Mouse (Mus musculus) midbrain, embryonic 16.5 days (tissue): Measurements from ENCODE around the gene Gins2. TPM values are rescaled to one million over a fixed set of nuclear protein-coding genes. Genes with fewer than 3 reads are reported as not detected.

Source experiments
- ATAC-seq: fragments of 200-750 bp; cut with Nextera tagmentation; 2 replicates; pipeline ENCODE4 v1.8.0; 2017; ENCODE audit warnings: moderate TSS enrichment
- H3K27ac ChIP-seq: fragments of 300-500 bp; sonication (generic); 2 replicates; pipeline ENCODE4 v1.5.1; 2014; ENCODE audit warnings: mild to moderate bottlenecking, low read length, mixed read lengths
- H3K27me3 ChIP-seq: fragments of 300-500 bp; sonication (generic); 2 replicates; pipeline ENCODE4 v1.6.1; 2014; ENCODE audit warnings: low read depth, low read length, mixed read lengths; ENCODE audit not compliant: control insufficient read depth, insufficient read depth
- H3K36me3 ChIP-seq: fragments of 300-500 bp; sonication (generic); 2 replicates; pipeline ENCODE4 v1.6.1; 2014; ENCODE audit warnings: mild to moderate bottlenecking, low read length, moderate library complexity, mixed read lengths; ENCODE audit not compliant: control insufficient read depth, insufficient read depth
- H3K4me1 ChIP-seq: fragments of 300-500 bp; sonication (generic); 2 replicates; pipeline ENCODE4 v1.6.1; 2014; ENCODE audit warnings: mild to moderate bottlenecking, low read length, mixed read lengths; ENCODE audit not compliant: control insufficient read depth, insufficient read depth
- H3K4me2 ChIP-seq: fragments of 300-500 bp; sonication (generic); 2 replicates; pipeline ENCODE4 v1.6.1; 2014; ENCODE audit warnings: mild to moderate bottlenecking, low read length, mixed read lengths
- H3K4me3 ChIP-seq: fragments of 300-500 bp; sonication (generic); 2 replicates; pipeline ENCODE4 v1.5.1; 2014; ENCODE audit warnings: low read depth, mild to moderate bottlenecking, low read length, moderate library complexity, mixed read lengths
- H3K9ac ChIP-seq: fragments of 300-500 bp; sonication (generic); 2 replicates; pipeline ENCODE4 v1.6.1; 2014; ENCODE audit warnings: low read depth, low read length, mixed read lengths
- H3K9me3 ChIP-seq: fragments of 300-500 bp; sonication (generic); replicated peaks from 2 replicates; pipeline ENCODE4 v1.6.1; 2014; ENCODE audit warnings: mild to moderate bottlenecking, low read length, mixed read lengths; ENCODE audit not compliant: control insufficient read depth, poor library complexity, severe bottlenecking
- WGBS: fragments of 180-500 bp; shearing (Covaris S2); extraction: QIAGEN DNeasy Blood & Tissue Kit; methylation state at CpG from one replicate; pipeline ENCODE4 v1.1.7; 2014; 5-methylcytosine and 5-hydroxymethylcytosine counted together
- polyA plus RNA-seq: library from polyadenylated mRNA; unstranded; fragments of >200 nt; fragmentation: Nextera tagmentation; extraction: Ambion mirVana; gene quantifications from 2 replicates; pipeline ENCODE4 v1.2.1, GENCODE M21; 2015

Gene Gins2
- polyA plus RNA-seq, 1 experiment from 2014 or later = 13.3 TPM

GRCm38 (mm10) chr8:120573866-120574265 lies 15.2 kb downstream of the Gins2 start:
- Histone ChIP-seq H3K27ac (no peak overlapping the region), H3K27me3 (no peaks in the 10 kb centered on the region), H3K4me3 (no peak overlapping the region), H3K4me1 (no peaks in the 10 kb centered on the region), H3K36me3 (peaks cover 56% of the 10 kb centered on the region), H3K9me3 (no peaks in the 10 kb centered on the region), H3K4me2 (no peak overlapping the region), H3K9ac (no peak overlapping the region)
- ATAC-seq = no peak
- 65% methylated on average over 11 of the region's 11 CpGs for WGBS

- Histone ChIP-seq H3K9ac (no peak overlapping the region), H3K27ac (no peak overlapping the region), H3K4me1 (no peaks in the 10 kb centered on the region), H3K4me3 (no peak overlapping the region), H3K4me2 (no peak overlapping the region), H3K27me3 (no peaks in the 10 kb centered on the region), H3K9me3 (no peaks in the 10 kb centered on the region), H3K36me3 (peaks cover 63% of the 10 kb centered on the region)
- ATAC-seq = no peak
- WGBS = 84% methylated on average over 21 of the region's 21 CpGs
Observed at GRCm38 (mm10) chr8:120572534-120572933, 16.6 kb downstream of the Gins2 start.

DNA sequence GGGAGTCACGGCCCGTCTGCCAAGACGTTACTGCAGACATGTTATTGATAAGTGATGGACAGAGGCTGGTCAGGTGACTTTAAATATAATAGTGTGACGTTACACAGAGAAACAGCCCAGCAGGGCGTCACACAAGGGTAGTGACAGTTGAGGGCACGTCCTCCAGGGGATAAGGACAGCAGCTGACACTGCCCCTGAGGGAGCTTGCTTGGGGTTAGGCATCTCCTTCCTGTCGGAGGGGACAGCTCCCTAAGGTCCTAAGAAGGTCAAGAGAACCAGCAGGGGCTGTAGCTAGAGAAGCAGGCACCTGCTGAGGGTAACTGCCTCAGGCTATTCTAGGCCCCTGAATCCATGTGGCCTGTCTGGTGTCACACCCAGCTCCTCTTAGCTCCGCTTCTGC lies 17.5 kb downstream of the Gins2 start:
- WGBS = 78% methylated on average over 8 of the region's 8 CpGs
- H3K27me3 ChIP-seq = no peaks in the 10 kb centered on the region
- ATAC-seq = no peak
- H3K36me3 ChIP-seq = peaks cover 65% of the 10 kb centered on the region
- H3K27ac ChIP-seq = no peak overlapping the region
- H3K9me3 ChIP-seq = no peaks in the 10 kb centered on the region
- H3K9ac ChIP-seq = no peak overlapping the region
- H3K4me3 ChIP-seq = no peak overlapping the region
- no peak overlapping the region for H3K4me2 ChIP-seq
- H3K4me1 ChIP-seq = no peaks in the 10 kb centered on the region

GRCm38 (mm10) chr8:120569939-120570715 lies 19.0 kb downstream of the Gins2 start:
- 59% methylated on average over 13 of the region's 13 CpGs for WGBS
- peaks cover 4% of the 10 kb centered on the region for H3K4me1 ChIP-seq
- no peaks in the 10 kb centered on the region for H3K27me3 ChIP-seq
- H3K4me3 ChIP-seq = no peak overlapping the region
- no peak overlapping the region for H3K4me2 ChIP-seq
- no peak overlapping the region for H3K27ac ChIP-seq
- no peaks in the 10 kb centered on the region for H3K9me3 ChIP-seq
- ATAC-seq = no peak
- H3K36me3 ChIP-seq = peaks cover 53% of the 10 kb centered on the region
- H3K9ac ChIP-seq = no peak overlapping the region

DNA sequence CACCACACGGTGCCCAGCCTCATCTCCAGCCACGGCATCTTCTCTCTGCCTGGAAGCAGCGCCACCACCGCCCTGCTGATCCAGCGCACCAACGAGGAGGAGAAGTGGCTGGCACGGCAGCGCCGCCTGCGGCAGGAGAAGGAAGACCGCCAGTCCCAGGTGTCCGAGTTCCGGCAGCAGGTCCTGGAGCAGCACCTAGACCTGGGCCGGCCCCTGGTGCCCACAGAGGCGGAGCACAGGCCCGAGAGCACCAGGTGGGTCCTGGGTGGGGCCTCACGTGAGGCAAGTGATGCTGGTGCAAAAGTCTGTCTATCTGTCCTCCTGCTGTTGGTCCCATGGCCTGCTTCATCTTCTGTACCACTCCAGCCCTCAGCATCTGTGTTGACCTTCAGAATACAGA lies 20.0 kb downstream of the Gins2 start:
- Histone ChIP-seq H3K27ac (no peak overlapping the region), H3K9ac (no peak overlapping the region), H3K9me3 (no peaks in the 10 kb centered on the region), H3K27me3 (no peaks in the 10 kb centered on the region), H3K4me3 (no peak overlapping the region), H3K4me2 (no peak overlapping the region), H3K36me3 (peaks cover 47% of the 10 kb centered on the region), H3K4me1 (peaks cover 13% of the 10 kb centered on the region)
- 95% methylated on average over 17 of the region's 17 CpGs for WGBS
- ATAC-seq = no peak

DNA sequence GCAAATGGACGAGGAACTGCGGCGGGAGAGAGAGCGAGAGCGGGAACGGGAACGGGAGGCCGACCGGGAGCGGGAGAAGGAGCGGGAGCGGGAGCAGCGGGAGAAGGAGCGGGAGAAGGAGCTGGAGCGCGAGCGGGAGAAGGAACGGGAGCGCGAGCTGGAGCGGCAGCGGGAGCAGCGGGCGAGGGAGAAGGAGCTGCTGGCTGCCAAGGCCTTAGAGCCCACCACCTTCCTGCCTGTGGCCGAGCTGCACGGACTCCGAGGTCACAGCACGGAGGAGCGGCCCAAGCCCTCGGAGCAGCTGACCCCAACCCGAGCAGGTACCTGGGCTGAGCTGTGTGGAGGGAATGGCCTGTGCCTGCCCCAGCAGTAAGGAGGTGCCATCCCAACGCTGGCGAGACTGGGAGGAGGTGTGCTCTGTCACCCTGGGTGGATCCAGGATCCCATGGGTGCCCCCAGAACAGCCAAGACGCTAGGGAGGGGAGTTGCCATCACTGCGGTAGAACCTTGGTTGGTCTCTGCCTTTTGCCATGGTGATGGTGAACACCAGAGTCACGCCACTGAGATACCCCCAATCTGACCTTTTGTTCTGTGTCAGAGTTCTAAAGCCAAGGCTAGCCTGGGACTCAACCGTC lies 20.8 kb downstream of the Gins2 start:
- Histone ChIP-seq H3K4me2 (no peak overlapping the region), H3K4me1 (peaks cover 22% of the 10 kb centered on the region)
- 97% methylated on average over 37 of the region's 37 CpGs for WGBS

DNA sequence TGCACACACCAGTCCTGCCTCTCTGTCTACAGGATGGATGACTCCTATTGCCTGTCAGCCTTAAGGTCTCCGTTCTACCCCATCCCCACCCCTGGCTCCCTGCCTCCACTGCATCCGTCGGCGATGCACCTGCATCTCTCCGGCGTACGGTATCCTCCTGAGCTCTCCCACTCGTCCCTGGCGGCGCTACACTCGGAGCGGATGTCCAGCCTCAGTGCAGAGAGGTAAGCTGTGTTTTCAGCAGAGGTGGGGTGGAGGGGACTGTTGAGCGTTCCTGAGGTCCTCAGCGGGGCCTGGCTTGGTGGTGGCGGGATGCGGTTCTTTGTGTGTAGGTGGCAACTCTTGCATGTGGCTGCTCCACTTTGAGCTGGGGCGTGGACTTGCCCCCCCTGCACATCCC lies 21.4 kb downstream of the Gins2 start:
- no peak overlapping the region for H3K27ac ChIP-seq
- H3K9ac ChIP-seq = no peak overlapping the region
- H3K4me2 ChIP-seq = no peak overlapping the region
- no peak overlapping the region for H3K4me3 ChIP-seq
- H3K27me3 ChIP-seq = no peaks in the 10 kb centered on the region
- WGBS = 96% methylated on average over 17 of the region's 17 CpGs
- ATAC-seq = no peak
- no peaks in the 10 kb centered on the region for H3K9me3 ChIP-seq
- peaks cover 38% of the 10 kb centered on the region for H3K36me3 ChIP-seq
- peaks cover 27% of the 10 kb centered on the region for H3K4me1 ChIP-seq

More for the DNA sequence above, 20.8 kb downstream of the Gins2 start:
- Histone ChIP-seq H3K4me3 (no peak overlapping the region), H3K27ac (no peak overlapping the region), H3K27me3 (no peaks in the 10 kb centered on the region), H3K9ac (no peak overlapping the region), H3K36me3 (peaks cover 42% of the 10 kb centered on the region), H3K9me3 (no peaks in the 10 kb centered on the region)
- no peak for ATAC-seq

DNA sequence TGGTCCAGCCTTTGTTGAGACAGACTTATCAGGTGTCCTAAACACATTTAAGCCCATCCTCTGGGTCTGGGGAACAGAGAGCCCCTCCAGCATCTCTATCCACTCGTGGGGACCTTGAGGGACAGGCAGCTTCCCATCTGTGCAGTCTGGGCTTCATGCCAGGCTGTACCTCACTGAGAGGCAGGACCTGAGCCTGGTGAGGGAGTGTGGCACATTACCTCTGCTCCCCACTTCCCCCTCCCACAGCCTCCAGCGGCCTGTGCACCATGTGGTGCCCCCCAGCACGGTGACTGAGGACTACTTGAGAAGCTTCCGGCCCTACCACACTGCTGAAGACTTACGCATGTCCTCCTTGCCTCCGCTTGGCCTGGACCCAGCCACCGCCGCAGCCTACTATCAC lies 22.4 kb downstream of the Gins2 start:
- H3K4me2 ChIP-seq = no peak overlapping the region
- H3K27me3 ChIP-seq = no peaks in the 10 kb centered on the region
- no peak overlapping the region for H3K9ac ChIP-seq
- H3K27ac ChIP-seq = no peak overlapping the region
- 85% methylated on average over 8 of the region's 8 CpGs for WGBS
- ATAC-seq = no peak
- peaks cover 35% of the 10 kb centered on the region for H3K4me1 ChIP-seq
- peaks cover 36% of the 10 kb centered on the region for H3K36me3 ChIP-seq
- H3K9me3 ChIP-seq = no peaks in the 10 kb centered on the region
- H3K4me3 ChIP-seq = no peak overlapping the region

GRCm38 (mm10) chr8:120565151-120565711 lies 23.9 kb downstream of the Gins2 start:
- no peaks in the 10 kb centered on the region for H3K9me3 ChIP-seq
- peak overlapping the region; percentile 65 for H3K27ac ChIP-seq
- 10% methylated on average over 7 of the region's 7 CpGs for WGBS
- H3K4me2 ChIP-seq = no peak overlapping the region
- H3K27me3 ChIP-seq = no peaks in the 10 kb centered on the region
- H3K4me1 ChIP-seq = peaks cover 48% of the 10 kb centered on the region
- H3K9ac ChIP-seq = peak overlapping the region; percentile 10; the same call in 1 of the 2 replicates
- no peak overlapping the region for H3K4me3 ChIP-seq
- ATAC-seq = no peak
- peaks cover 26% of the 10 kb centered on the region for H3K36me3 ChIP-seq
